Mouse (Mus musculus): Measurements from ENCODE around the gene Fam161b. TPM values are rescaled to one million over a fixed set of nuclear protein-coding genes. Genes with fewer than 3 reads are reported as not detected.
A peak's percentile ranks its signal among the peaks of the same experiment; 100 is the strongest.
"Not testable (repeated sequence)": the region's sequence is repeated elsewhere in the genome, so short reads cannot be mapped to it uniquely, and the experiment has no call there.

Gene Fam161b
- polyA plus RNA-seq, 1 experiment from 2014 or later: 4.2 TPM

- Histone ChIP-seq H3K4me1 (peaks cover 9% of the 10 kb centered on the region), H3K9ac (no peak overlapping the region), H3K27ac (no peak overlapping the region), H3K36me3 (peaks cover 51% of the 10 kb centered on the region), H3K4me2 (no peak overlapping the region), H3K27me3 (no peaks in the 10 kb centered on the region), H3K4me3 (no peak overlapping the region), H3K9me3 (no peaks in the 10 kb centered on the region)
- no peak for ATAC-seq (ENCODE audit: insufficient number of reproducible peaks, insufficient read depth, low FRiP score, low TSS enrichment, low read depth)
- 67% methylated on average over 9 of the region's 9 CpGs for WGBS
These were observed 5.3 kb upstream of the Fam161b start for GRCm38 (mm10) chr12:84366971-84367370.

DNA sequence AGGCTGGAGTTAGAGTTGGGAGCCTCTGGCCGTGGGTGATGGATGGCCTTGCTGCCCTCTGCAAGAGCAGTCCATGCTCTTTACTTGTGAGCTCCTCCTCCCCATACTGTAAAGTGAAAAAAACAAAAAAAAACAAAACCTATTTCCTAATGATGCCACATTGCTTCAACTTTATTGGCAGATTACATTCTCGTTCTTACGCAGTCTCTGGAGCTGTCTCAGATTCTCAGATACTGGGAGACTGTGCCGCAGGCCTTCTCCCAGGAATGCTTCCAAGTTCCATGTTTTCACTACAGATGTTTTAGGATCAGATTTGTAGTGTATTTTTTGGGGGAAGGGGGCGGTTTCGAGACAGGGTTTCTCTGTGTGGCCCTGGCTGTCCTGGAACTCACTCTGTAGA is 3.5 kb upstream of the Fam161b start:
- Histone ChIP-seq H3K9ac (no peak overlapping the region), H3K4me2 (no peak overlapping the region), H3K4me3 (no peak overlapping the region), H3K27ac (no peak overlapping the region), H3K36me3 (peaks cover 32% of the 10 kb centered on the region), H3K4me1 (peaks cover 17% of the 10 kb centered on the region), H3K27me3 (no peaks in the 10 kb centered on the region), H3K9me3 (no peaks in the 10 kb centered on the region)
- WGBS: 96% methylated on average over 6 of the region's 6 CpGs
- ATAC-seq (ENCODE audit: insufficient number of reproducible peaks, insufficient read depth, low FRiP score, low TSS enrichment, low read depth): no peak

DNA sequence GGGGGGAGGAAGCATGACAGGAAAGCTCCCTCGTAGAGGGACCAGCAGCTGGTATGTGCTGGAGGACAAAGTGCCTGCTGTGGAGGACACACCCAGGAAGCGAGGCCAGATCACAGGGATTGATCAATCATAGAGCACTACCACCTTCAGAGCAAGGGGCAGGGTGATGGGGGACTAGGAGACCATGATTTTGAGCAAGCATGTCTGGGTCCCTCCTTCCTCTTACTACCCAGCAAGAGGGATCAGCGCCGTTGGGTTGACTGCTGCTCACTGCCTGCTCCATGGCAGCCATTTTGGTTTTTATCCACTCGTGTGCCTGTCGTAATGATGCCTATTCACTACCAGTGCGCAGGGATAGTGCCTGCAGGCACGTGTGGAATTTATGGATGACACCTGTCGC is 2.7 kb upstream of the Fam161b start:
- Histone ChIP-seq H3K27me3 (no peaks in the 10 kb centered on the region), H3K4me1 (peaks cover 17% of the 10 kb centered on the region), H3K27ac (no peak overlapping the region), H3K9me3 (no peaks in the 10 kb centered on the region), H3K4me2 (no peak overlapping the region), H3K4me3 (no peak overlapping the region), H3K36me3 (peaks cover 24% of the 10 kb centered on the region), H3K9ac (no peak overlapping the region)
- ATAC-seq (ENCODE audit: insufficient number of reproducible peaks, insufficient read depth, low FRiP score, low TSS enrichment, low read depth): no peak
- WGBS: 84% methylated on average over 9 of the region's 9 CpGs

DNA sequence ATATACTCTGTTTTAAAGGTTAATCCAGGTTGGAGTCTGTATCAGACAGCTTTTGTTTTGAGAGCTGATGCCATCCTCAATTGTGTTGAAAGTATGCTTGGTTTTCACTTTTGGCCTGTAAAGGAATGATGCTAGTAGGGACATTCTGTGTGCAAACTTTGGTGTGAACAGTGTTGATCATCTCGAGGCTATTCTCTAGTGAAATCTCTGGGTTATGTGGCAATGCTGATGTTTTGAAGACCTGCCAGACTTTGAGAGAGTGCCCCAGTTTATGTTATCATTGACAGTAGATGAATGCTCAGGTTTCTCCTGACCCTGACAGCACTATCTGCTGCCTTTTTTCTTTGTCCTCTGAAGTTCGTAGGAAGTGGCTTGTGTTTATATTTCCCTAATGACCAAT is 1.2 kb upstream of the Fam161b start:
- Histone ChIP-seq H3K27ac (no peak overlapping the region), H3K9ac (no peak overlapping the region), H3K4me3 (peak overlapping the region; percentile 99), H3K27me3 (no peaks in the 10 kb centered on the region), H3K4me2 (peak overlapping the region; percentile 81), H3K4me1 (peaks cover 17% of the 10 kb centered on the region), H3K36me3 (peaks cover 10% of the 10 kb centered on the region), H3K9me3 (no peaks in the 10 kb centered on the region)
- no peak for ATAC-seq (ENCODE audit: insufficient number of reproducible peaks, insufficient read depth, low FRiP score, low TSS enrichment, low read depth)
- 61% methylated on average over 2 of the region's 2 CpGs for WGBS

DNA sequence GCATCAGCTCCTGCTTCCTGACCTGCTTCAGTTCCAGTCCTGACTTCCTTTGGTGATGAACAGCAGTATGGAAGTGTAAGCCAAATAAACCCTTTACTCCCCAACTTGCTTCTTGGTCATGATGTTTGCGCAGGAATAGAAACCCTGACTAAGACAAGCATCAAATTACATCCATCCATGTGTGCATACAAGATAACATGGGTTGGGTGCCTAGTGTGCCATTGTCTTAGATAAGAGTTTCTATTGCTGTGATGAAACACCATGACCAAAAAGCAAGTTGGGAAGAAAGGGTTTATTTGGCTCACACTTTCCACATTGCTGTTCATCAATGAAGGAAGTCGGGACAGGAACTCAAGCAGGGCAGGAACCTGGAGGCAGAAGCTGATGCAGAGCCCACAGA is 2.9 kb downstream of the Fam161b start:
- WGBS: 86% methylated on average over 2 of the region's 2 CpGs
- H3K27me3 ChIP-seq; H3K9me3 ChIP-seq; H3K27ac ChIP-seq; ATAC-seq (ENCODE audit: insufficient number of reproducible peaks, insufficient read depth, low FRiP score, low TSS enrichment, low read depth); H3K4me3 ChIP-seq; H3K4me2 ChIP-seq; H3K9ac ChIP-seq: not testable (repeated sequence)
- H3K4me1 ChIP-seq: peaks cover 17% of the 10 kb centered on the region
- peaks cover 25% of the 10 kb centered on the region for H3K36me3 ChIP-seq

GRCm38 (mm10) chr12:84347192-84347591 is 14.4 kb downstream of the Fam161b start:
- H3K9me3 ChIP-seq: no peaks in the 10 kb centered on the region
- no peak overlapping the region for H3K27ac ChIP-seq
- H3K27me3 ChIP-seq: no peaks in the 10 kb centered on the region
- 43% methylated on average over 2 of the region's 2 CpGs for WGBS
- no peak overlapping the region for H3K4me3 ChIP-seq
- H3K4me2 ChIP-seq: no peak overlapping the region
- ATAC-seq (ENCODE audit: insufficient number of reproducible peaks, insufficient read depth, low FRiP score, low TSS enrichment, low read depth): no peak
- H3K4me1 ChIP-seq: no peaks in the 10 kb centered on the region
- H3K9ac ChIP-seq: no peak overlapping the region
- peaks cover 51% of the 10 kb centered on the region for H3K36me3 ChIP-seq

DNA sequence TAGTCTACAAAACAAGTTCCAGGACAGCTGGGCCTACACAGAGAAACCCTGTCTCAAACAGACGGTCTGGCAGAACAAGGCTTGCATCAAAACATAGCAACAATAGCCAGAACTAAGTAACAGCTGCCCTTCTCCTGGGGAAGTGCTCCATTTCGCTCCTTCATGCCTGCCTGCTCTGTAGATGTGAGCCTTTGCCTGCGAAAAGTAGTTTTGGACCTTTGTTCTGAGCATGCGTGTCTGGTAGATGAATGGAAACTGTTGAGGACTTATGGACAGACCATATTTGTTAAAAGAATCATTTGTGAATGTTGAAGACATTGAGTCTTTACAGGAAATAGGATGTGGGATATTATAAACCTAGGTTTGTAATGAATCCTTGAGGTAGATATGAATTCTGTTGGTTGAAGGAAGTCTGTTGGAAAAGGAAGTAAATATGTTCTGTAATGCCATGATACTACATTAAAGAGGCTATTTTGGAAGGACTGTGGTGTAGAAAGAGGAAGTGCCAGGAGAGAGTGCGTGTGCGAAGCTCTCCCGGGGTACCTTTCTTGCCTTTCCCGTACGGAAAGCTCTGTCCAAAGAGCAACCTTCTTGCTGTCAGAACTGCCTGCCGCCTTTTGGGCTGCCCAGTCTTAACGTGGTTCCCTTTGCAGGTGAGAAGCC is 24.5 kb downstream of the Fam161b start:
- H3K4me3 ChIP-seq: no peak overlapping the region
- H3K4me1 ChIP-seq: no peaks in the 10 kb centered on the region
- H3K27ac ChIP-seq: no peak overlapping the region
- H3K9ac ChIP-seq: no peak overlapping the region
- 91% methylated on average over 11 of the region's 11 CpGs for WGBS
- H3K27me3 ChIP-seq: no peaks in the 10 kb centered on the region
- no peak overlapping the region for H3K4me2 ChIP-seq
- ATAC-seq (ENCODE audit: insufficient number of reproducible peaks, insufficient read depth, low FRiP score, low TSS enrichment, low read depth): no peak
- H3K9me3 ChIP-seq: no peaks in the 10 kb centered on the region
- peaks cover 89% of the 10 kb centered on the region for H3K36me3 ChIP-seq

DNA sequence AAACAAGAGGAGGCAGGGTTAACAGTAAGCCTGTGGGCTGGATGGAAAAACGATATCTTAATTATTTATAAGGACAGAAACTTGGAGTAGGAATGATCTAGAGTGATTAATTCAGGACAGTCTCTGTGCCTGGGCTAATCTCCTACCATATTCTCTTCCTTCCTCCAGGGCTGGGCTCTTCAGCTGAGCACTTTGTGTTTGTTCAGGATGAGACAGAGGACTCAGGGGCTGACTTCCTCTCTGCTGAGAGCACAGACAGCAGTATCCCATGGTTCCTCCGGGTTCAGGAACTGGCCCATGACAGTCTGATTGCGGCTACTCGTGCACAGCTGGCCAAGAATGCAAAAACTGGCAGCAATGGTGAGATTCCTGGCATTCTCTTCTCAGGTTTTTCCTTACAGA is 34.5 kb downstream of the Fam161b start:
- Histone ChIP-seq H3K27ac (no peak overlapping the region), H3K9me3 (no peaks in the 10 kb centered on the region), H3K4me3 (no peak overlapping the region), H3K36me3 (peaks cover 62% of the 10 kb centered on the region), H3K27me3 (no peaks in the 10 kb centered on the region), H3K4me1 (no peaks in the 10 kb centered on the region), H3K9ac (no peak overlapping the region), H3K4me2 (no peak overlapping the region)
- no peak for ATAC-seq (ENCODE audit: insufficient number of reproducible peaks, insufficient read depth, low FRiP score, low TSS enrichment, low read depth)
- WGBS: 72% methylated on average over 4 of the region's 4 CpGs

DNA sequence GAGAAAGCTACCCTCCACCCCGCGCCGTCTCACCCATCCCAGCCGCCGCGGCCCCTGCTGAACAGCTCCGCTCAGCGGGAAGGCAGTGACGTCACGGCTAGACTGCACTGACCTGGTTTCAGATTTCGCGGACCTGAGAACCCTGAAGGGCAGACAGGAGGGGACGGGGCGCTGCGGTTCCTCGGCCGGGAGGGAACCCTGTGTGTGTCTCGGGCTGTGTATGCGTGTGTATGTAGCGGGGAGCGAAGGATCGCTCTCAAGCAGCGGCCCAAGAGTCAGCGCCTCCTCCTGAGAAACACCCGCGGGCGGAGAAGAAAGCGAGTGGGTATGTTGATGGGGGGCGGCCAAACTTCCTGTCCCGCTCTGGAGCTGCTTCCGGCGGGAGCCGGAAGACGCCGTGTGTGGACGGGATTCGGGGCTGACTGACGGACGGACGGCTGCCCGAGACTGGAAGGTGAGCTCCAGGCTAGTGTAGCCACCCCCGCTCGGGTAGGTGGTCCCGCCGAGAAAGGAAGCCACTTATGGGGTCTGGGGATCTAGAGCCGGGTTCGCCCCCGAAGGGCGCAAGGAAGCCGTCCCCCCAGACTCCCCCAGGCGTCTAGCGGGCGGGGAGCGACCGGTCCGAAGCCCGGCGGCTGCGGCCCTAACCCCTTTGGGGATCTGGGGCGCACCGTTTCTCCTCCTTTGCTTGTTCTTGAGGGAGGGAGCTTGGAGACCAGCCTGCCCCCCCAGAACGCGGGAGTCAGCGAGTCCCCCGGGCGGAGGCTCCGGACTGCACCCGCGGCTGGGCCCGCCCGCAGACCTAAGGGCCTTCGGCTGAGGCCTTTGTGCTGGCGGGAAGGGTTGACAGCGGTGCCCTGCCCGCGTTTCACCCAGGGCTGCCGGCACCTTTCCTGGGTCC is 44.7 kb downstream of the Fam161b start, which contains the start of gene Zfp410:
TSS of gene Zfp410 (plus strand) at position 132 of the 901 bp plus-strand sequence.
- Histone ChIP-seq H3K4me2 (peak within 1 kb of the TSS; percentile 89), H3K4me3 (peak within 1 kb of the TSS; percentile 99), H3K4me1 (peaks cover 25% of the 10 kb centered on the region), H3K27me3 (no peaks in the 10 kb centered on the region), H3K9ac (peak within 1 kb of the TSS; percentile 98), H3K36me3 (no peaks in the 10 kb centered on the region), H3K9me3 (no peaks in the 10 kb centered on the region), H3K27ac (peak within 1 kb of the TSS; percentile 98)
- WGBS: under 1% methylated on average over 77 of the region's 77 CpGs
- peak; percentile 89 for ATAC-seq (ENCODE audit: insufficient number of reproducible peaks, insufficient read depth, low FRiP score, low TSS enrichment, low read depth)

DNA sequence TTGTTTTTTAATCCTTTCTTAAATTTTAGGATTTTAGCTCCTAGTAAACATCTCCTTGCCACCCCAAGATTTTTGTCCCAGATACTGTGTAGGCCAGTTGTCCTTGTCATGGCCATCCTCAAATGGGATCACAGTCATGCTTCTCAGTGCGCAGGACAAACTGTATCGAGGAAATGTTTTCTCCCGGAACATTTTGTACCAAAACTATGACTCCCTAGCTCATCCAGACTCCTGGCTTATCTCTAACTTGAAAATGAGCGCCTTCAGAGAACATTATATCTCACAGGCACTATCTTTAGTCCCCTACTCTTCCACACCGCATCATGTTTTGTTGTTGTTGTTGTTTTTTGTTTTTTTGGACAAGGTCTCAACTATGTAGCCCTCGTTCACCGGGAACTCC is 45.6 kb downstream of the Fam161b start:
- 37% methylated on average over 7 of the region's 7 CpGs for WGBS
- no peak for ATAC-seq (ENCODE audit: insufficient number of reproducible peaks, insufficient read depth, low FRiP score, low TSS enrichment, low read depth)

DNA sequence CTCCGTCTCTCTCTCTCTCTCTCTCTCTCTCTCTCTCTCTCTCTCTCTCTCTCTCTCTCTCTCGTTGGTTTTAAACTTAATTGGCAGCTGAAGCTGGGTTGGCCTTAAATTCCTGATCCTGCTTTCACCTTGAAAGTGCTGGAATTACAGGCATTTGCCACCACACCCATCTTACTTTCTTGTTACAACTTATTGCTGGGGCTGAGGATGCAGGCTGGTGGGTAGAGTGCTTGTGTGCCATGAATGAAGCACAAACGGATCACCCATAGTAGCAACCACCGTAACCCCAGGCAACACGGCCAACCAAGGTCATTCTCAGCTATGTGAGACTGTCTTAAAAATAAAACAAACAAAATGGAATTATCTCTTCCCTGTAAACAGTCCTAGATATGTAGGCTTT is 50.3 kb downstream of the Fam161b start:
- H3K4me2 ChIP-seq: no peak overlapping the region
- H3K9me3 ChIP-seq: no peaks in the 10 kb centered on the region
- 45% methylated on average over 5 of the region's 5 CpGs for WGBS
- H3K27me3 ChIP-seq: no peaks in the 10 kb centered on the region
- no peak overlapping the region for H3K4me3 ChIP-seq
- H3K36me3 ChIP-seq: 0 out of 2 replicates have a peak, but pooled peaks cover 7% of the 10 kb centered on the region
- H3K9ac ChIP-seq: no peak overlapping the region
- peaks cover 5% of the 10 kb centered on the region for H3K4me1 ChIP-seq
- no peak overlapping the region for H3K27ac ChIP-seq
- no peak for ATAC-seq (ENCODE audit: insufficient number of reproducible peaks, insufficient read depth, low FRiP score, low TSS enrichment, low read depth)

More for the DNA sequence above, 45.6 kb downstream of the Fam161b start:
- peak overlapping the region; percentile 98 for H3K9ac ChIP-seq
- H3K4me1 ChIP-seq: peaks cover 23% of the 10 kb centered on the region
- peak overlapping the region; percentile 98; the same call in 1 of the 2 replicates for H3K27ac ChIP-seq
- no peaks in the 10 kb centered on the region for H3K36me3 ChIP-seq
- H3K27me3 ChIP-seq: no peaks in the 10 kb centered on the region
- peak overlapping the region; percentile 99 for H3K4me3 ChIP-seq
- H3K4me2 ChIP-seq: peak overlapping the region; percentile 89
- no peaks in the 10 kb centered on the region for H3K9me3 ChIP-seq

GRCm38 (mm10) chr12:84304554-84304953 is 57.1 kb downstream of the Fam161b start:
- no peaks in the 10 kb centered on the region for H3K4me1 ChIP-seq
- 88% methylated on average over 1 of the region's 1 CpGs for WGBS
- ATAC-seq (ENCODE audit: insufficient number of reproducible peaks, insufficient read depth, low FRiP score, low TSS enrichment, low read depth): no peak
- no peak overlapping the region for H3K4me3 ChIP-seq
- no peak overlapping the region for H3K4me2 ChIP-seq
- peaks cover 19% of the 10 kb centered on the region for H3K36me3 ChIP-seq
- H3K27ac ChIP-seq: no peak overlapping the region
- no peaks in the 10 kb centered on the region for H3K27me3 ChIP-seq
- no peaks in the 10 kb centered on the region for H3K9me3 ChIP-seq
- no peak overlapping the region for H3K9ac ChIP-seq

Measured in embryonic facial prominence, embryonic 13.5 days (tissue).